Mouse (Mus musculus): ENCODE measurements around the gene Ppp1r14b.

The Ppp1r14b gene

DNA sequence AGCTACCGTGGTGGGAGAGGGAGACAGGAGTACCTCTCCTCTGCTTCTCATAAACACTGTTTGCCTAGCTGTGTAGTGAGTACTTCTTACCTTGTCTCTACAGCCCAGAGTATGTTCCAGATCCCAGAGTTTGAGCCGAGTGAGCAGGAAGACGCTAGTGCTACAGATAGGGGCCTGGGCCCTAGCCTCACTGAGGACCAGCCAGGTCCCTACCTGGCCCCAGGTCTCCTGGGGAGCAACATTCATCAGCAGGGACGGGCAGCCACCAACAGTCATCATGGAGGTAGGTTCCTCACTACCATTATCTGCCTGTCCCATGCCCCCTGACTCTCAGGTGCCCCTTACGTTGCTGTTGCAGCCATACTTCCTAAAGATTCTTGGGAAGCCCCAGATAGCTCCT lies 32.0 kb upstream of the Ppp1r14b start:
- no peak for DNase-seq (ENCODE audit: extremely low read depth, low read depth)

DNA sequence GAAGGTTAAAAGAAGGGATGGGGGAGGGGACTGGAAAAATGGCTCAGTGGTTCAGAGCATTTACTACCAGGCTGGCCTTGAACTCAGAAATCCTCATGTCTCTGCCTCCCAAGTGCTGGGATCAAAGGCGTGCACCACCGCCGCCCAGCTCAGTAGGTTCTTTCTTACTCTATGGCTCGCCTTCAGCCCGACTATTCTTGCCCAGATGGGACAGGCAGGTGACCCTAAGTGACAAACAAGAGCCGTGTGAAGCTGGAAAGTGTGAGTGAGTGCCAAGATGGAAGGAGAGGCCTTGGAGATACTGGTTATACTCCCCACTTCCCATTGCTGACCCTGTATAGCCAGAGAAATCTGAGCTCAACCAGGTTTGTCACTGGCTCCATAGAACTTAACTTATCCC lies 31.1 kb upstream of the Ppp1r14b start:
- DNase-seq (ENCODE audit: extremely low read depth, low read depth) = no peak

DNA sequence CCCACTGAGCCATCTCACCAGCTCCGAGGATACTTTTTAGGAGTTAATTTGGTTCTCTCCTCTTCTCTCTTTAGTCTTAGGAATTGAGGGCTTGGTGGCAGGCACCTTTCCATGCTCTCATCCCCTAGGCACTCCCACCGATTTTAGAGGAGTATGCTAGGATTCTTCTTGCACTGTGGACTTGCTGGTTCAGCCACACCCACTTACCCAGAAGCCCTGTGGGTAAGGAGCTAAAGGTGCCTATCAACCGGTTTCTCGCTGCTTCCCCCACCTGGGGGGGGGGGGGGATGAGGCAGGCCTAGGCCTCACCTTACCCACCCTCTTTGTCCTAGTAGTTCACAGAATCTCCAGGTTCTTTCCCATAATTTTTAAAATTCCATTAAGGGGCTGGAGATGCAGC lies 27.0 kb upstream of the Ppp1r14b start:
- no peak for DNase-seq (ENCODE audit: extremely low read depth, low read depth)

DNA sequence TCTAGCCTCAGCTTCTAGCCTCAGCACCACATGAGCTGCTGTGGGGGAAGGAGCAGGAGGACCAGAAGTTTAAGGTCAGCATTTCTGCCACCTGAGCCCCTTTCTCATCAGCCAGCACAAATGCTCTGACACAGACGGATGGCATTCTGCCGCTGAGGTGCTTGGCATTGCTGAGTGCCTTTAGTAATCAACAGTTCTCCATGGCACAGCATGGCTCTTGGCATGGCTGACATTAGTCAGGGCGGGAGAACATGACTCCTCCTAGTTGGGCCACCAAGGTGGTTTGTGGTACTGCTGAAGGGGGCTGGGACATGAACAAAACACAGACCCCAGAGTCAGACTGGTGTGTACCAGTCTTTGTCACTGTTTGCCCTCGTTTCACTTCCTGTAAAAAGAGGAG lies 26.6 kb upstream of the Ppp1r14b start:
- DNase-seq (ENCODE audit: extremely low read depth, low read depth) = no peak

DNA sequence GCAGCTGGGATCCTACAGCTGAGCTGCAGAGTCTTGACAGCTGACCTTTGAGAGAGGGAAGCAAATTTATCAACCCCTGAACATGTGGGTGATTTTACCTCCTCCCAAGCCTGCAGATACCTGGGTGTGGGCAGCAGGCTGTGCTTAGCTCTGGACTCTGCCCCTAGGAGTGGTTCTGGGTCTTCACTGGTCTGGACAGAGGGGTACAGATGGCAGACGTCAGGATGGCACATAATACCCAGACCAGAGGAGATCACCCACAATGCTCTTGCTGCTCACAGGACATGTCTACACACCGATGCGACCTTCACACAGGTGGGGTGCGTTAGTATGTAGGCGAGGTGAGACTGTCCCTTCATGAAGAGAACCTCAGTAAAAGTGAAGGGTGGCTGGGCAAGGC lies 25.2 kb upstream of the Ppp1r14b start:
- no peak for DNase-seq (ENCODE audit: extremely low read depth, low read depth)

DNA sequence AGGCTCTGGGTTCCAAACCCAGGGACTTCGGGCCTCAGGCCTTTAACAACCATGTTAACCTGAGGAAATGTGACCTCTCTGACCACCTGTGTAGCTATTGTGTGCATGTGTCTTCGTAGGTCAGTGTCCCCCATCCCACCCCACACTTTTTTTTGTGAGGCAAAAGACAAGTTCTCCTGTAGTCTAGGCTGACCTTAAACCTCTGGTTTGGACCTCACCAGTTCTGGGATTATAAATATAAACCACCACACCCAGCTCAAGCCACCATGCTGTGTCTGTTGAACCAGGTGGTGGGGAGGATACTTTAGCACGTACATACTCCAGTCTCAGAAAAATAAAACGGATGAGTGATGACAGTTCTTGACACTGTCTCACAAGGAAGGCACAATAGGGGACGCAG lies 24.8 kb upstream of the Ppp1r14b start:
- no peak for DNase-seq (ENCODE audit: extremely low read depth, low read depth)

DNA sequence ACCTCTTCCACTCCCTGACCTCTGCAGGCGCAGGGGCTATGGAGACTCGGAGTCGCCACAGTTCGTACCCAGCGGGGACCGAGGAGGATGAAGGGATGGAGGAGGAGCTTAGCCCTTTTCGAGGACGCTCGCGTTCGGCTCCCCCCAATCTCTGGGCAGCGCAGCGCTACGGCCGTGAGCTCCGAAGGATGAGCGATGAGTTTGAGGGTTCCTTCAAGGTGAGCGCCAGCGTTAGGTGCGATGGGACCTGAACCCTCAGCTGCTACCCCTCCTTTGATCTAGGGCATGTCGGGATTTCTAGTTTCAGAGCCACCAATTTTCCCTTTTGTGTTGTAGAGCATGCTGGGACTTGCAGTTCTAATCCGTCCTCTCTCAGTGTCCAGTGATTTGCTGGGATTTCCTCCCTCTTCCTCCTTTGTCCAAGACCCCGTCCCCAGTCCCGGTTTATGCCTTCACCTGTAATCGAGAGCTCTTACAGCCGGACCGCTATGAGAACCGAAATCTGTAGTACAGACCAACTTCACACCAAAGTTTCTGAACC lies 24.1 kb upstream of the Ppp1r14b start:
- DNase-seq (ENCODE audit: extremely low read depth, low read depth) = no peak

DNA sequence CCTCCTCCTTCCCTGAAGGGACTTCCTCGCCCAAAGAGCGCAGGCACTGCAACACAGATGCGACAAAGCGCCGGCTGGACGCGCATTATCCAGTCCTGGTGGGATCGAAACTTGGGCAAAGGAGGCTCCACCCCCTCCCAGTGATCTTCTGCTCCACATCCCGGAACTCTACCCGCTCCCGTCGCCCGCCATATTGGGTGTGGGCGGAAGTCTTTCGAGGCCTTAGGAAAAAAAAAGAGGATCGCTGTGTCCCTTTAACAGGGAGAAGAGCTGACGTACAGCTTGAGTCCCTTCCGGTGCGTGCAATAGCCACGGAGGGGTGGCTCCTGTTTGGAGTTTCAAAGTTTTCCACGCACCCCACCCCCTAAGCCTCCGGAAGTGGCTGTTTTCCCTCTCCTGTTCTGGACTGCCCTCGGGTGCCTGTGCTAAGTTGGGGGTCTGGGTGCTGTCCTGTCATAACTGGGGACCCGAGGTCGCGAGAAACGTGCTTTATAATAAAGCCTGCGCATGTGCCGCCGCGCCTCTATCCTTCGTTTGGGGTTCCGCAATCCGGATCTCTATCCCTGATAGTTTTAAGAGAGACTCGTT lies 23.3 kb upstream of the Ppp1r14b start:
- DNase-seq (ENCODE audit: extremely low read depth, low read depth) = peak; percentile 86

DNA sequence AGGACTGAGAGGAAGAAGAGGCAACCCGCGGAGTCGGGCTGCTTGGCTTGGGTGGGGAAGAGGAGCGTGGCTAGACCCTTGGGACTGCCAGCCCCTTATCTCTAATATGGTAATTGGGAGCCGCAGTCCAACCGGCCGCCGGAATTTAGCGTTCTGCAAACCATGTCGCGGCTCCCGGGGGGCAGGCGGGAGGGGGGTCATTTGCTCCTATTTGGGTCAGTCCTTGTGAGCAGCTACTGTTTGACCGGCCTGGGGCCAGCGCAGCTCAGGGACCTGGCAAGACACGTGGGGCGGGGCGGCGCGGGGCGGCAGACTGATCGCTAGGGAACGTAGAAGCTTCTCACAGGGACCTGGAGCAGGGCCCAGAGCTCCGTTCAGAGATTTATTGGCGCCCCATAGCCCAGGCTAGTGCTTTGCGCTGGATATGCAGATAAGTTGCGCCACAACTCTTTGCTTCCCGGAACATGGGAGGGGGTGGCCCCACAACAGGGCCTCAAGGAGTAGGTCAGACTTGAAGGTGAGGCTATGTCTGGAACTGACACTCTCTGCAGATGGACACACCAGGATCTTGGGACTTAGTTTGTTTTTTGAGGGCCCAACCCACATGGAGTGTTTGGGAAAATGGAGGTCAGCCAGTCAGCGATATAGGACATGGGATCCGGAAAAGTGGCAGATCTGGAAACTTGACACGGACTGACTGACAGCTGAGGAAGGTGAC lies 22.6 kb upstream of the Ppp1r14b start:
- no peak for DNase-seq (ENCODE audit: extremely low read depth, low read depth)

DNA sequence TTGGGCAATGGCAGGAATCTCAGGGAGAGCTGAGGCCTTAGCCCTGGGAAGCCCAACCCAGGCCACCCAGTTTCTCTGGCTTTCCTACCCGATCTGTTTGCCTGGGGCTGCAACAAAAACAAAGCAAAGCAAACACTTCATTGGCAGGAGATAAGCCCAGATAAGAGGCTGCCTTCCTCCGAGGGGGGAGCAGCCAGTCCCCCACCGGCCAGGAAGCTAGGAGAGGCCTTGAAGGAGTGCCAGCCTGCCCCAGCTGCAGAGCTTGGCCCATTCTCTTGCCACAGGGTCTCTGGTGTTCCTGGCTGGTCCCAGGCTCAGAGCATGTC lies 22.1 kb upstream of the Ppp1r14b start:
- DNase-seq (ENCODE audit: extremely low read depth, low read depth) = no peak

DNA sequence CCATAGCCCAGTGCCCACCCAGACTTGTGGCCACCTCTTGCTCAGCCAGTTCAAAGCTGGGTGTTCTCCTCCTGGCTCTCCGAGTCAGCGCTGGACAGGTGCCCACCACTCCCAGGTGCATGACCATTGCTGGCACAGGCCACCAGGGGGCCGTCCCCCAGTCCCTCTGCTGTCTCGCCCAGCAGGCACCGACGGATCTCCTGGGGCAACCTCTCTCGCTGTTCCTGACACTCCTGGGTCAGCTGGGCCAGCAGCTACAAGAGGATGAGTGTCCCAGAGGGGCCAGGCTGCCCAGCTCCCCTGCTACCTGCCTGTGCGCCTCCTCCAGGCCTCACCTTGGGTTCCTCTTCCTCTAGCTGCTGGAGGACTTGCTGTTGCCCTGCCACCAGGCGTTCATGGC lies 20.7 kb upstream of the Ppp1r14b start:
- DNase-seq (ENCODE audit: extremely low read depth, low read depth) = no peak

DNA sequence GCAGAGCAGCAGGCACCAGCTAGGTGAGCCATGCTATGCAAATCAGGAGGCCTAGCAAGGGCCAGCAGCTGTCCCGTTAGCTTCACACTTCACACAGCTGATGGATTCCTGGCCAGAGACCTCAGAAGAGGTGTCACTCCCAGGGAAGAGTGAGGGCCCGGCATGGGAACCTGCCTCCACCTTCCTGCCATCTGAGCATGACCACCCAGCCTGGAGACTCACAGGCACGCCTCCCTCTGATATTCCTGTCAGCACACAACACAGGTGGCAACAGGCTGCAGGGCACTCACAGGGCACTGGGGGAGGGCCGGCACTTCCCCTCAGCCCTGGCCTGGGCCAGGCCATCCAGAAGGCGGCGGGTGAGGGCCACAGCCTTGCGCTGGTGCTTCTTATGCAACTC lies 19.3 kb upstream of the Ppp1r14b start:
- DNase-seq (ENCODE audit: extremely low read depth, low read depth) = no peak

DNA sequence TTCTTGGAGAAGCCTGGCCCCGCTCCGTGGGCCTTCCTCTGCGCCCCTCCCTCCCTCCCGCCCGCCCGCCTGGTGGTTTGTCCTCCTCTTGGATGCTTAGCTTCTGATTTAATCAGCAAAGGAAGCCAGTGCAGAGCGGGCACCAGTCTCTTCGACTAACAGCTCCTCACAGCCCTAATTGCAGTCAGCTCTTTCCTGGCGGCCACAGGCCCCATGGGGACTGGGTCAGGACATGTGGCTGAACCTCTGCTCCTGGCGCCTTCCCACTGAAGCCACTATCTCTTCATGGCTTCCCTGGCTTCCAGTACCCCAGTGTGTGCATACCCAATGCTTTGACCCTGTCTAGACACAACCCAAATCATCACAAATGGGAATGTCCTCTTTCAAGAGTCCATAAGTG lies 18.3 kb upstream of the Ppp1r14b start:
- no peak for DNase-seq (ENCODE audit: extremely low read depth, low read depth)

DNA sequence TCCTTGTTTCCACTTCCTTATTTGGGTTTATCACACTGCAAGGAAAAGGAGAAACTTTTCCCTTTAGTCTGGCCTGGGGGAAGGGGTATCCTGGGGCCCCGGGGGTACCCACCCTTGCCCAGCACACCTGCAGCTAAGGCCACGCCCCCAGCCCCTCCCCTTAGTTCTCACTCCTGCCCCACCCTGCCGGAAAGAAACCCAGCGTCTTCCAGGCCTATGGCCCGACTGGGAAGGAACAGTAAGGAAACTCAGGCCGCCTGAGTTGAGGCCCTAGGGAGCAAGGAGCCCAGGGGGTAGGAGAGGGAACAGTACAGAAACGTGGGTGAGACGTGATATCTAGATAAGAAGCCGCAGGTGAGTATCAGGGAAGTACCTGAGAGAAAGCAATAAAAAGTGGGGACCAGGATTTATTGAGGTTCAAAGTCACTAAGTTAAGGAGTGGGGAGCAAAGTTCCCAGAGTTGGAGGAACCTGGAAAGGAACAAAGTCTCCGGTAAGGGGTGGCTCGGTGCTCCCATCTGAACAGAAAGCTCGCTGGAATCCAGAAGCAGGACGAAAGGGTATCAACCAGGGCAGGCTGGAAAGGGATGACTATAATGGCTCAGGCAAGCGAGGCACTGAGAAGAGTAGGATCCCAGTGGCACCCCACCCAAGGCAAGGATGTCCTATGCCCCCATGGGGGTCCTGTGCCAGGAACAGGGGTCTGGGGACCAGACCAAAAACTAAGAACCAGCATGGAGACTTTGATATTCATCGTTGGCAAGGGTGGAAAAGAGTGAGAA lies 6.1 kb upstream of the Ppp1r14b start:
- no peak for DNase-seq (ENCODE audit: extremely low read depth, low read depth)

DNA sequence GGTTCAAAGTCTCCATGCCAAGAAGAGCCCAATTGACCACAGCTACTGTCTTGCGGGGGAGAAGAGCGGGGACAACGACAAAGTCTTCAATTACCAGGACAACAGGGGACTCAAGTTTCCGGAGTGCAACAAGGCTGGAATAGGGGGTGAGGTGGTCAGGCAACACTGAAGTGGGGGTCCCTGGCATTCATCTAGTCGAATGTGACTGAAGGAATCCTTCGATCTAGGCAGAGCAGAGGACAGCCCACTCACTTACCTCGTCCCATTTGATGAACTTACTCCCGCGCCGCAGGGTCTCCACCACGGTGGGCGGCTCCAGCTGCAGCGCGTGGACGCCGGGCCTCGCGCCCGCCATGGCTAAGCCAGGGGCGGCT lies 5.5 kb upstream of the Ppp1r14b start:
- no peak for DNase-seq (ENCODE audit: extremely low read depth, low read depth)

DNA sequence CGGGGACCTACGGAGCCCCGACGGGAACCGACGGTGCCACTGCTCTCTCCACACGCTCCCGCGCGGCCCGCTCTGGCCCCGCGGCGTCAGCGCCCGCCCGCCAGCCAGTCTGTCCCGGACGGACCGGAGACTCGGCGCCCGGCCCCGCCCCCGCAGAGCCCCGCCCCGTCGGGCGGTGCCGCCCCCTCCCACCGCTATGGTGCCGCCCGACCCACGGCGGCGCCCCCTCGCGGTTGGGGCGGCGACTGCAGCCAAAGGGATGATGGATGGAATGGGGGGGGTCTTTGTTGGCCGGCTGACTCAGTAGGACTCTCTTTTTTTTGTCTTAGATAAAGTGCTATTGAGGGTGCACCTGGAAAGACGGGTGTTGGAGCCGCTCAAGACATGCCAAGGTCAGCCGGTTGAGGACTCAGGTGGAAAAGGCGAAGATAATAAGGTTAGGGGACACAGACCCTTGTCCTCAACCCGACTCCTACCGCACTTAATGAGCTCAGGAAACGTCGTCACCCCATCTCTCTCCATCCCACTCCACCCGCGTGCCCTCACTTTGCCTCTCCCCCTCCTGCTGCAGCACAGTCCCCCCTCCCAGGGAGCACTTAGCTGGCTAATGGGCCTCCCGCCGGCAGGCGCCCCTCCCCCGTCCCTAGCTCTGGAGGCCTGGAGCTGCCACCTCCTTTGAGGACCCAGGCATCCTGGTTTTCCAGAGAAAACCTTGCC lies 4.9 kb upstream of the Ppp1r14b start:
- no peak for DNase-seq (ENCODE audit: extremely low read depth, low read depth)

DNA sequence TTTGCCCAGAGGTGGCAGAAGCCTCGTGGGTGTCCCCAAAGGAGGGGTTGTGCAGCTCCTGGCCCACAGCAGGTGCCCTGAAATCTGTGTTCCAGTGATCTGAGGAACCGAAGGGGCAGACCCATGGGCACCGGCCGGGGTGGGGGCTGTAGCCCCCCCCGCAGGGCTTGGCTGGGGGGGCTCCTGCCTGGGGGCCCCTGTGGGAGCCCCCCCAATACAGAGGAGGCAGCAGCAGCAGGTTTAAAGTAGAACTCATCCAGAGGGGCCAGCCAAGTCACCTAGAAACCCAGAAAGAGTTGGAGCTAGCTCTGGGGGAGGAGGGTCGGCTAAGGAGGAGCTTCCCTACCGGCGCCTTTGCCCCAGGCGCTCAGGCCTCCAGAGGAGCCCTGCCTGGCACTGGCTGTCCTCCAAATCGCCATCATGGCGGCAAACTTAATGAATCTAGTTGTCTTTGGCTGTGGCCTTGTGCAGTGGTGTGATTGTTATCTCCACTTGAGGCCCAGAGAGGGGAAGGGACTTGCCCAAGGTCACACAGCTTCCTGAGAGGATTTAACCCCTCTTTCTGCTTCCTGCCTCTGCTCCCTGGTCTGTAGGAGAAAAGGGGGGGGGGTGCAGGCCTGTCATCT lies 4.2 kb upstream of the Ppp1r14b start:
- DNase-seq (ENCODE audit: extremely low read depth, low read depth) = no peak

DNA sequence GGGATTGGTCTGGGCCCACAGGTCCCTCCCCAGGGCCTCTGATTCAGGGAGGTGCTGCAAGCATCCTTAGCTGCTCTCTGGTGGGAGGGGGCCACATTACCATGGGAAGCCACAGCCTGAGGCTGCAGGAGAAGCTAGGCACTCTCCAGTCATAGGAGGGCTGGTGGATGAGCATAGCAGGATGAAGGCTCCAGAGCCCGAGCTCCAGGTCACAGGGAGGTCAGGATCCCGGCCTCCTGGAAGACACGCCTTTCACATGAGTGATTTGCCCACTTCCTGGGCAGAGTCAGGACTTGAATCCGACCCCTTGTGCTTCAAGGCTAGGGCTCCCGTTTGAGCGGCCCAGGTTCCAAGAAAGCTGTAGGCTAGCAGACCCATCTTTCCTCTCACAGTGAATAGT lies 3.1 kb upstream of the Ppp1r14b start:
- no peak for DNase-seq (ENCODE audit: extremely low read depth, low read depth)

DNA sequence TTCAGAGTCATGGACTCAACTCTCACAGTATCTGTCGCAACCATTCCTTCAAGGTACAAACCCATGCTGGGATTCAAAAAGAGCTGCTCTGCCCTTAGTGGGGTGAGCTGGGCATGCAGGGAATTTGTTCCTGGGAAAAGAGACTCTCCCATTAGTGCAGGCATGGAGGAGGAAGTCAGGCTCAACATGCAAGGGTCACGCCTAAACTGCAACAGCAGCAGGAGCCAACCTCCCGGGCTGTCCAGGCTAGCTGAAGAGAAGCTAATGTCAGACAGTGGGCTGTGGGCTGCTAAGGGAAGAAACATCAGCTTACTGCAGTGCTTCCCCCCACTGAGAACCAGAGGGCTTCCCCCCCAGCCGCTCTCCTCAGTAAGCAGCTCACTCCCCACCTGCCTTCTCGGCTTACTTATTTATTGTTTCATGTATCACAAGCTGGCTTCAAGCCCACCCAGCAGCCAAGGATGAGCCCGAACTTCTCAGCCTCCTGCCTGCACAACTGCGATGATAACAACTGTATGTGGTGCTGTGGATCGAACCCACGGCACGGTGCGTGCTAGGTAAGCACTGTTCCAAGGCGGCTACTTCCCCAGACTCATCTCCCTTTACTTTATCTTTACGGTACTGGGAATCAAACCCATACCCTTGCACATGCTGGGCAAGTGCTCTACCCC lies 2.4 kb upstream of the Ppp1r14b start:
- no peak for DNase-seq (ENCODE audit: extremely low read depth, low read depth)

DNA sequence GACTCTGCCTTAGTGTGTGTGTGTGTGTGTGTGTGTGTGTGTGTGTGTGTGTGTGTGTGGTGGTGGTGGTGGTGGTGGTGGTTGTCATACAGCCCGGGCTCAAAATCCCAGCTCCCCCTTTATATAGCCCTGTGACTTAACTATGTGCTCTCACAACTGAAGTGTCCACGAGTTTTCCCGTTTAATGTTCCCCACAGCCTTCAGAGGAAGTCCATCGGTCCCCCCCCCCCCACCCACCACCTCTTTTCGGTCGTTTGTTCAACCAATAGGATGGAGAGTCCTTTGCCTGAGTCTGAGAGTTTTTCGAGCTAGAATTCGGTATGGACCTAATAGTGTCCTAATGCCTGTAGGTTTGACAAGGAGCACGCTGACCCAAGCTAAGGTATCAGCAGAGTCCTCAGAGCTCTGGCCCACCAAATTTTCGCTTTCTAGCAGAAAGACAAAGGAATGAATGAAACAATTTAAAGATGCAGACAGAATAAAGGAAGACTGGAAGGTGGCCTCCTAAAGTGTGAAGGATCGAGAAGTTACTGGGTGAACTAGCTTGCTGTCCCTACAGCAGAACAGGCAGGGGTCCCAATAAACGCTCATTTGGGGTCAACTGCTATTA lies 1.1 kb upstream of the Ppp1r14b start:
- DNase-seq (ENCODE audit: extremely low read depth, low read depth) = no peak
